Mouse (Mus musculus): ENCODE results near the gene Zbtb37.
"Not testable (repeated sequence)": the region's sequence is repeated elsewhere in the genome, so short reads cannot be mapped to it uniquely, and the experiment has no call there.

Gene Zbtb37

GRCm38 (mm10) chr1:161032345-161032744, 2.3 kb downstream of the Zbtb37 start:
- DNase-seq (ENCODE audit: low spot score) = peak; percentile 20

- DNase-seq (ENCODE audit: low spot score) = no peak
Observed at GRCm38 (mm10) chr1:161031881-161032280, 2.8 kb downstream of the Zbtb37 start.

DNA sequence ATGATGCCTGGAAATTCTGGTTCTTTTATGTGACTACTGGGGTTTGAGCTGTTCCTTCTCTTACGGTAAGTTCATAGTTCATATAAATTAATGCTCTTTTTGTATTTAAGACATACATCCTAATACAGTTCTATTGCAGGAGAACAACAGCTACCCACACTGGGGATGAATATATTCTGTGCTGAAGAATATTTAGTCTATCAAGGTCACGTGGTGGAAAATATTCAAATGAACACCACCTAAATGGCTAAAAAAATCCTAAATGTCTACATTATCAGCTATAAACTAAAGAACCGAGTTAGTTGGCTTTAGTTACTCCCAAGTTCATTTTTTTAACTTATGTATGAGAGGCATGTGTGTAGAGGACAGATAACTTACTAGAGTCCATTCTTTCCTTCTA, 4.6 kb downstream of the Zbtb37 start:
- DNase-seq (ENCODE audit: low spot score) = no peak

DNA sequence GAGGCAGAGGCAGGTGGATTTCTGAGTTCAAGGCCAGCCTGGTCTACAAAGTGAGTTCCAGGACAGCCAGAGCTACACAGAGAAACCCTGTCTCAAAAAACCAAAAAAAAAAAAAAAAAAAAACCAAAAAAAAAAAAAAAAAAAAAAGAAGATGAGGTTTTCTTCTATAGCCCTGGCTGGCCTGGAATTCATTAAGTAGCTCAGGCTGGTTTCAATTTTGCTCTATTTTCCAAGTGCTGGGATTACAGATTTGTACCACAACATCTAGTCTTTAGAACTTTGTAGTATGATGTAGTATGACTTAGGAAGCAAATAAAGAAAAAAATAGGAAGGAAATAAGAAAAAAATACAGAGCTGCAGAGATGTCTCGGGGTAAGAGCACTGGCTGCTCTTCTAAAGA, 6.2 kb downstream of the Zbtb37 start:
- DNase-seq (ENCODE audit: low spot score) = not testable (repeated sequence)

GRCm38 (mm10) chr1:161027196-161027595, 7.5 kb downstream of the Zbtb37 start:
- DNase-seq (ENCODE audit: low spot score) = no peak

DNA sequence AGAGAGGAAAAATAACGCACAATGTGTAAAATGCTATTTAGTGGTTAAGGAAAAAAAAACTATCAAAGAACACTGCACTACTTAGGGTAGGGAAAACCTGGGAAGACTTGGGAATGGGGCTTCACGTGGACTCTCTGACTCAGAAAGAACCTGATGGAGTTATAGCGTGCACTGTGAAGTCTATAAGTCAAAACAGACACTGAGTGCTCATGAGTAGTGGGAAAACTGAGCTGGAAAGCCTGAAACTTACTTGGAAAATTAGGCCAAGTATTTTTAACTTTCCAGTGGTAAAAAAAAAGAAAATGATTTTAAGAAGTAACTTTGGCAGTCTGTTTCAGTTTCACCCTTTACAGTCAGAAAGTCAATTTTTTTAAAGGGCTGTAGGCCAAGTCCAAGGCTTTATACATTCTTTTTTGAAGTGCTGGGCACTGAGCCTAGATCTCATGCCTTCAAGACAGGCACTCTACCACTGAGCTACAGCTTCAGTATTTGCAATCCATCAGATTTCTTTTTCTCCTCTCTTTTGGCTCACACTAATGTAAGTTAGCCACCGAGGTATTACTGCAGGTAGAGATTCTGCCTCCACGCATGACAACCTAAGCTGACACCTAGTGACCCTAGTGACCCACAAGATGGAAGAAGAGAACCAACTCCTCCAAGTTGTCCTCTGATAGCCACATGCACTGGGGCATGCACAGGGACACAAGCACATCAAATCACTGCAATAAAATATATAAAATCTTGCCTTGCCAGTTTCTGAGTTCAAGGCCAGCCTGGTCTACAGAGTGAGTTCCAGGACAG, 9.0 kb downstream of the Zbtb37 start:
- DNase-seq (ENCODE audit: low spot score) = no peak

- DNase-seq (ENCODE audit: low spot score) = no peak
Observed at GRCm38 (mm10) chr1:161020051-161020450, 14.6 kb downstream of the Zbtb37 start.

- no peak for DNase-seq (ENCODE audit: low spot score)
Observed at GRCm38 (mm10) chr1:161016378-161016777, 18.3 kb downstream of the Zbtb37 start.

GRCm38 (mm10) chr1:161010436-161010835, 24.2 kb downstream of the Zbtb37 start:
- DNase-seq (ENCODE audit: low spot score) = no peak

DNA sequence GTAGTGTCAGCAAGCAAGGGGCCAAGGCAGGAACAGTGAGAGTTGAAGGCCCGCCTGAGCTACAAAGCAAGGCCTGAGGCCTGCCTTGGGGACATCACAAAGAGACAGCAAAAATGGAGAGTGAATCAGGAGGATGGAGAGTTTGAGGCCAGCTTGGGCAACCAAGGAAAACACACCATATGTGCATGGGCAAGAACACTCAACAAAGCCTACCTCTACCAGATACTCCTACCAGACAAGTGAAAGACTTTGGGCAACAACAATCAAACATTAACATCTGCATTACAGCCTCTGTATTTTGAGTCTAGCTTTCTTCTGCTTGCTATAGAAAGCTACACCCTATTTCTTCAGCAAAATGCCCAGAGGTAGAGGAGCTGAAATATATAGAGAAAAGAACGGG, 26.6 kb downstream of the Zbtb37 start:
- DNase-seq (ENCODE audit: low spot score) = no peak

GRCm38 (mm10) chr1:161006471-161006870, 28.2 kb downstream of the Zbtb37 start:
- no peak for DNase-seq (ENCODE audit: low spot score)

DNA sequence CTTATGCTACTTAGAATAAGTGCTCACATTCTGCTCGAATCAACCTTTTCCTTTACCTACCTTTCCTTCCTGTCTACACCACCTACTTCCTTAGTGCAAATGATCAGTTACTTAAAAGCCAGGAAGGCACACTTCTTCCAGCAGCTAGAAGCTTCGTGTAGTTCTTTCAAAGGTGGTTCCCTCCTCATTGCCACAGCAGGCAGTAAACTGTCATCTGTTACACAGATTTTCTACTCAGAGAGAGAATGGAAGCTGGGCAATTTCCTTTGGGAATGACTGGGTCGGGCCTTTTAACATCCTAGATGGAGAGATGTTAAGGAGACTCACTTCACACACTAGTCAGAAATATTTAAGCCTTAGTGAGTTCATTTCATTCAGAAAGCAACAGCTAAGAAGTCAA, 29.1 kb downstream of the Zbtb37 start:
- no peak for DNase-seq (ENCODE audit: low spot score)

- no peak for DNase-seq (ENCODE audit: low spot score)
Observed at GRCm38 (mm10) chr1:161004942-161005341, 29.7 kb downstream of the Zbtb37 start.

DNA sequence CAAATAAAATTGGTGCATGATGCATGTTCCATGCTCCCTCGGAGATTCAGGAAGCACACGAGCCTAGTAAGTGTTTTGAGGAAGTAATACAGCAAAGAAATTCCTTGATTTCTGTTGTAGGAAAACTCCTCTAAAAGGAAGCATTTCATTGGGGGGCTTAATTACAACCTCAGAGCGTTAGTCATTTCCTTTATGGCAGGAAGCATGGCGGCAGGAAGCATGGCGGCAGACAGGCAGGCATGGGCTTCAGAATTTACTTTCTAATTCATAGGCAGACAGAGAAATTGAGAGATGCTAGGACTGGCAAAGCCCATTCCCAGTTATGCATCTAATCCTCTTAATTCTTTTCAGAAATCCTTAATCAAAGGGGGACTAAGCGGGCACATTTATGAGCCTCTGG, 40.8 kb downstream of the Zbtb37 start:
- no peak for DNase-seq (ENCODE audit: low spot score)

GRCm38 (mm10) chr1:160989395-160989794, 45.3 kb downstream of the Zbtb37 start:
- no peak for DNase-seq (ENCODE audit: low spot score)

GRCm38 (mm10) chr1:160986881-160987635, 47.6 kb downstream of the Zbtb37 start:
- DNase-seq (ENCODE audit: low spot score) = no peak

DNA sequence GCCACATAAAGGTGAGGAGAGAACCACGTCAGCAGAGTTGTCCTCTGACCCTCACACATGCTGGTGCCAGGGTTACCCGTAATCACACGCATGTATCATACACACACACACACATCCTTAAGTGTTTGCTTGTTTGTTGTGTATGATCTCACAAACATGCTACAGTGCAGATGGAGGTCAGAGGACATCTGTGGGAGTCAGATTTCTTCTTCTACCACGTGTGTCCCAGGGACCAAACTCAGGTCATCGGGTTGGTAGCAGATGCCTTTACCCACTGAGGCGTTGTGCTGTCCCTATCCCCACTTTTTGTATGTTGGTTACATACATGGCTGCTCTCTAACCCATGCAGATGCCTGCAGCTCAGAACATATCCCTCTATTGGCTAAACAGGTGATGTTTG, 49.2 kb downstream of the Zbtb37 start:
- no peak for DNase-seq (ENCODE audit: low spot score)

- not testable (repeated sequence) for DNase-seq (ENCODE audit: low spot score)
Observed at GRCm38 (mm10) chr1:160984731-160985130, 49.9 kb downstream of the Zbtb37 start.

DNA sequence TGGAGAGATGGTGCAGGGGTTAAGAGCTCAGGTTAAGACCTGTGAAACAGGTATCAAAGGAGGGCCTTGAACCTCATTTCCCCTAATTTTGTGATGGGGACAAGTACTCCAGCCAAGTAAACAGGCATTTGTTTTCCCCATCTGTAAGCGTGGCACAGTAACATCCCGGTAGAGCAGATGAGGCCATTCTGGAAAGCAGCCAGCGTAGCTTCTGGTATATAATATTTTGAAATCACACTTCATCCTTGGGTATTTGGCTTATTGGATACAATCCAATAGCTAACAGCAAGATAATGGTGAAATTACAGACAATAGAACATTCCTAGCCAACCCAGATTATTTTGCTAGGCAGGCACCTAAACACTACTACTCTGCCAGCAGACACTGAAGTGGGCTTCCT, 51.8 kb downstream of the Zbtb37 start:
- no peak for DNase-seq (ENCODE audit: low spot score)

- no peak for DNase-seq (ENCODE audit: low spot score)
Observed at GRCm38 (mm10) chr1:160981337-160981736, 53.3 kb downstream of the Zbtb37 start.

DNA sequence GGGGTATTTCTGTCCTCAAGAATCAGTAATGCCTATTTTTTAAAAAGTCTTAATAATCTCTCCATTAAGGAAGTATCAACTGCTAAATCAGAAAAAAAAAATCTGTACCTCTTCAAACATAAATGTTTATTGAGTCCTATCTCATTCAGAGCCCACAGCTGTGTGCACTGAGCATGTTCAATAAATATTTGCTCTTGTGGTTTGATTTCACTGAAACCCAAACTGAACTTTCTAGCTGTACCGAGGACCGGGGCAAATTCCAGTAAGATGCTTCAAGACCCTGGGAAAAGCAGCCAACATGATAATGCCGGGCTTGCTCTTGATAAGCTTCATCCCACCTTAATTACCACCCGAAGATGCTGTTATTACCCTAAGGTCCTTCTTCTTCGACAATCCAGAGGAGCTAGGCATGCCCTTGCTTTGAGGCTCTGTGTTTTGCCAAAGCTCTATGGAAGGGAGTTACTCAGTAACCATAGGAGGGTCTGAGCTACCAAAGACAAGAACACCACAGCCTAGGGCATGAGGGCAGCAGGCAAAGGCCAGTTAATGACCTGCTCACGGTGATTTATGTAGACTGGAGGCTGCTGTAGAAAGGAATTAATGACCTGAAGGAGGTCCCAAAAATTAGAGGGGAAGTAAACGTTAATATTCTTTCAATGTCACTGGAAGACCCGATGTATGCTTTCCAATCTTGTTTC, 54.0 kb downstream of the Zbtb37 start:
- no peak for DNase-seq (ENCODE audit: low spot score)

GRCm38 (mm10) chr1:160980021-160980420, 54.6 kb downstream of the Zbtb37 start:
- DNase-seq (ENCODE audit: low spot score) = no peak

All from testis, postnatal 14 days (tissue).